Mouse (Mus musculus) brain, embryonic 14.5 days (tissue): ENCODE results near the gene Slc5a11.

Experiments used
- CTCF ChIP-seq: fragments of 200-500 bp; IDR thresholded peaks from 2 replicates; pipeline ENCODE4 v1.5.1; 2012; ENCODE audit warnings: inconsistent platforms, mild to moderate bottlenecking, moderate library complexity, borderline replicate concordance; ENCODE audit not compliant: insufficient read depth, insufficient read length; ENCODE audit errors: extremely low read depth
- POLR2A ChIP-seq: fragments of 200-500 bp; IDR thresholded peaks from 2 replicates; pipeline ENCODE4 v1.6.1; 2012; ENCODE audit warnings: mild to moderate bottlenecking, inconsistent platforms, borderline replicate concordance; ENCODE audit not compliant: poor library complexity, insufficient read depth, insufficient read length, severe bottlenecking; ENCODE audit errors: extremely low read depth

DNA sequence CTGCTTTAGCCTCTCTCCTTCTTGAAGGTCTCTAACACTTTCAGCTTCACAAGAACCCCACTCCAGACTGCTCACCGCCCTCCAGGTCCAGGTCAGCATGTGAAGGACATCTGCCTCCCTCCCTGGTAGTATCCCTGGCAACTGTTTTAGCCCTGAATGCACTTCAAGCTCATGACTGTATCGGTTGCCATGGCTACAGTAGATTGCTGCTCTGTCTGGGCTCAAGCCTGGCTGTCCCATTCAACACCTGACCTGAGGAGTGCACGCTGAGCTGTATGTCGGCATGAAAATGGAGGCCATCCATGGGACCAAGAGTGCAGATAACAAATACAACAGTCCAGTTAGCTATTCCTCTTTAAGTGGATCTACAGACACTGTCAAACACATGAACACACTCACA is 24.0 kb downstream of the Slc5a11 start:
- no peak for TF ChIP-seq CTCF
- no peak for TF ChIP-seq POLR2A
